Mouse (Mus musculus) central nervous system, embryonic 18 days (tissue): Measurements from ENCODE around the gene Slco2b1. TPM values are rescaled to one million over a fixed set of nuclear protein-coding genes. Genes with fewer than 3 reads are reported as not detected.

Source experiments
- polyA plus RNA-seq: library from polyadenylated mRNA; depleted of rRNA; stranded (reverse); fragments of >200 nt; gene quantifications from 2 replicates; pipeline ENCODE4 v1.2.3, GENCODE M21; 2012; rRNA removed

Gene Slco2b1
- 7.0 and 7.1 TPM in 2 replicates for polyA plus RNA-seq

DNA sequence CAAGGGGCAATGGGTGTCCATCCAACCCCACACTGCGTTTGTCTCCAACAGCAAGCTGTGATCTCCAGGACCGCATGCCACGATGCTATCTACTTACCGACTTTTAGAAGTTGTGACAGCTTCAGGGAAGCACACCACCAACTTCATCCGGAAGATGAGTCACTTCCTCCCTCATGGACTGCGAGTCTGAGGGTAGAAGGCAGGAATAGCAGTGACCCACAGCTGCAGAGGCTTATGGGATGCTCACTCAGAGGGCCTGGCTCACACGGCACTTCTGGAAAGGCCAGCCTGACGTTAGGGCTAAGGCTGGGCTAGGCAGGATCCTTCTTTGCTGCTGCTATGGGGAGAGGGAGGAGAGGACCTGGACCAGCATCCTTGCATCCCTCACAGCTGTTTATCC, at the start of gene Slco2b1:
Slco2b1 (minus strand) TSS at position 175 of the 400 bp plus-strand sequence.

DNA sequence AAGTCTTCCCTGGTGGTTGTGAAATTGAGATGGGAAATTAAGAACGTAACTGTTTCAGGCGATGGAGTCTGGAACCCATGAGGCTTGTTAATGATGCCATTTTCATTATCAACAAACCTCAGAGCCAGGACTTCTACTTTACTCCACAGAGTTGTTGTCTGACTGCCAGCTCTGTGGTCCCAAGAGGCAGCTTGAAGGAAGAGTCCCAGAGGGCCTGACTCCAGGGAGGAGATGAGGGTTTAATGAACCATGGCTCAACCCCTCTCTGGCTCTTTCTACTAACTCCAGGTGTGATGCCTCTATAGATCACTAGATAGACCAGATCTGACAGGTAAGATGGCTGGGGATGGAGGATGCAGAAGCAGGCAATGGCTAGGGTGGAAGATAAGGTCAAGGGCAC, 18.8 kb upstream of the Slco2b1 start, which contains the start of gene Olfr520:
Olfr520 (plus strand) TSS at position 301 of the 400 bp plus-strand sequence.

DNA sequence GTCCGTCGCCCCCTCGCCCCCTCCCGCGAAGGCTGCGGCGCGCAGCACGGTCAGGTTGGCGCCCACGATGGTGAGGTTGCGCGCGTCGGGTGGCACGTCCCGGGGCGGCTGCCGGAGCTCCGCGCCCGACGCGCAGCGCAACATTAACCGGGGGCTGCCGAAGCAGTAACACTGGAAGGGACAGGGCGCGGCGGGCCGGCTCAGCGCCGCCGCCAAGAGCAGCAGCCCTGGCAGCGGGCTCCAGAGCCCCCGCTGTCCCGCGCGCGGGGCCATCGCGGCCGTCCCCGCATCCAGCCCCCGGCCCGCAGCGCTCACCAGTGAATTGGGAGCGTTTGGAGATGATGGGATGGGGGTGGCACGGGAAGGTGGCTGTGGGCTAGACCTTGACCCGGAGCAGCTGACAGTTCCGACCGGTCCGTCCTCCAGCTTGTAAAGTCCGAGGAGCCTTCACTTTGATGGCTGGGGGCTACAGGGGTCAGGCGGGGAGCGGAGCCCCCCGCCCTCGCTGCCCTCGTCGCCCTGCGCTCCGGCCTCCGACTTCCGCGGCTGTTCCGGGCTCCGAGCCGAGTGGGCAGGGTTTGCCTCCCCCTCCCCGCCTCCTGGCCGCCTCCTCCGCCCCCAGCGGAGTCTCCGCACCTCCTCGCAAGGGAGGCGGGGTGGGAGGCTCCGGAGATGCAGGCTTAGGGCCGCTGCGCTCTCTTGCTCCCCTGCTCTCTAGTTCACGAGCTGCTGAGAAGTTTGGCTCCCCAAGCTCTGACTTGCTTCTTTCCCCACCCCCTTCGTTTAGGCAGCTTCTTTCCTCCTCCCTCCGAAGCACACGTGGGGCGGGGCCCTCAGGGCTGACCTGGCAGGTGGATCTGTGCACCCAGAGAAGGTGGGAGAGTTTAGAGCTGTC, 84.5 kb downstream of the Slco2b1 start, which contains the start of gene Tpbgl:
Tpbgl (minus strand) TSS at position 728 of the 895 bp plus-strand sequence.

Other genes with a start within 250 kb of the Slco2b1 start
- gene Klhl35, start 245.3 kb downstream of the Slco2b1 start, polyA plus RNA-seq, result 6.0 and 6.2 TPM in 2 replicates
- 799 and 859 TPM in 2 replicates for gene Rps3, start 227.6 kb downstream of the Slco2b1 start, polyA plus RNA-seq
- gene Arrb1, start 175.9 kb downstream of the Slco2b1 start, polyA plus RNA-seq, result 64.8 and 65.7 TPM in 2 replicates
- 1.5 and 1.8 TPM in 2 replicates for gene Tpbgl, start 84.2 kb downstream of the Slco2b1 start, polyA plus RNA-seq
- gene Olfr520, start 18.9 kb upstream of the Slco2b1 start, polyA plus RNA-seq, result not detected in 2 replicates
- not detected in 2 replicates for gene Olfr521, start 52.2 kb upstream of the Slco2b1 start, polyA plus RNA-seq
- gene Neu3, start 117.1 kb upstream of the Slco2b1 start, polyA plus RNA-seq, result 1.8 and 1.9 TPM in 2 replicates
- gene Xrra1, start 147.8 kb upstream of the Slco2b1 start, polyA plus RNA-seq, result 0.80 and 0.82 TPM in 2 replicates
- 87.3 and 92.5 TPM in 2 replicates for gene Spcs2, start 152.1 kb upstream of the Slco2b1 start, polyA plus RNA-seq